Mouse (Mus musculus) urinary bladder, postnatal 25 days (tissue): ENCODE measurements around the gene Slc26a3.
A peak's percentile ranks its signal among the peaks of the same experiment; 100 is the strongest.

ENCODE experiments used
- DNase-seq: peaks from one replicate; pipeline ENCODE4 v3.0.0; 2022; ENCODE audit warnings: low spot score

Gene Slc26a3

DNA sequence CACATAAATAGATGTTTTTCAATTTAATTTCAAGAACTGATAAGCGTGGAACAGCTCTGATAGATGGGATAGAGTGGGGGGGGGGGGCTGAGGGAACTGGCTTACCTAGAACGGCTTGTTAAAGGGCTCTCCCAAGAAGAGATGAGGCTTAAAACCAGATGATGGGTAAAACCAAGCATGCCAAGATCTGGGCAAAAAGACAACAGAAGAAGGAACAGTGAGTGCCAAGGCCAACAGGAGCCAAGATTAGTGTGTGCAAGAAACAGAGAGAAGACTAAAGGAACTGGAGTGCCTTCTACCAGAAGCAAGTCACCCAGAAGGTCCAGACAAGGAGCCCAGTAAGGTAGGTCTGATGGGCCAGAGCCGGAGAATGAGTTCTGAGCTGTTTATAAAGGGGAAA is at the start of gene Slc26a3:
Gene Slc26a3, plus strand, starts transcription at position 301 of the 400 bp plus-strand sequence.
- DNase-seq = no peak

DNA sequence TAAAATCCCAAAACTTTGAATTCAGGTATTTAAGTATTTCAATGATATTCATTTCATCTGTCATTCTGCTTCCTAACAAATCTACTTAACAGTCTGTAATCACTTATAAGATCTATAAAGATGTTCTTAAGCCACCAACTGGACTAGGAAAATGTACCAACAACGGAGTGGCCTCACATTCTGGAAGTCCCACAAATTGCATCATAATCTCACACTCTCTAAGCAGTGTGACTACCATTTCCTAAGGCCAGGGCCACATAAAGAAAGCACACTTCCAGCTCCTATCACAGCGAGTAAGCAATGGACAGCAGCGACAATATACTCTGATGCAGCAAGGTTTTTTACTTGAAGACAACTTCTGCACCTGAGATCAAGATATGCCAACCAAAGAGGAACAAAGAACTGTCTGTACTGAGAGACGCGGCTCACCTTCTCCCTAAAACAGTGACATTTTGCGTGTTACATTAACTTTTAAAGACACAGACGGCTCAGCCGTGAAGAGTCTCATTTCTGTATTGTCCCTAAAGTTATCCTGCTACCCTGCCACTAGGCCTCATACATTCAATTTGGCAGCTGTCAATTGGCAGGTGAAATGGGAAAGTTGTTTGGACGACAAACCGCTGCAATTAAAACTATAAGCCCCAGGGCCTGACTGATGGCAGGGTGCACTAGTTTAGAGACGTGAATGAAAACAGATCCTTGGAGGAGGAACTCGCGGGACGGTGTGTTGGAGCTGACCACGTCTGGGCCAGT is 40.3 kb upstream of the Slc26a3 start:
- DNase-seq = no peak

DNA sequence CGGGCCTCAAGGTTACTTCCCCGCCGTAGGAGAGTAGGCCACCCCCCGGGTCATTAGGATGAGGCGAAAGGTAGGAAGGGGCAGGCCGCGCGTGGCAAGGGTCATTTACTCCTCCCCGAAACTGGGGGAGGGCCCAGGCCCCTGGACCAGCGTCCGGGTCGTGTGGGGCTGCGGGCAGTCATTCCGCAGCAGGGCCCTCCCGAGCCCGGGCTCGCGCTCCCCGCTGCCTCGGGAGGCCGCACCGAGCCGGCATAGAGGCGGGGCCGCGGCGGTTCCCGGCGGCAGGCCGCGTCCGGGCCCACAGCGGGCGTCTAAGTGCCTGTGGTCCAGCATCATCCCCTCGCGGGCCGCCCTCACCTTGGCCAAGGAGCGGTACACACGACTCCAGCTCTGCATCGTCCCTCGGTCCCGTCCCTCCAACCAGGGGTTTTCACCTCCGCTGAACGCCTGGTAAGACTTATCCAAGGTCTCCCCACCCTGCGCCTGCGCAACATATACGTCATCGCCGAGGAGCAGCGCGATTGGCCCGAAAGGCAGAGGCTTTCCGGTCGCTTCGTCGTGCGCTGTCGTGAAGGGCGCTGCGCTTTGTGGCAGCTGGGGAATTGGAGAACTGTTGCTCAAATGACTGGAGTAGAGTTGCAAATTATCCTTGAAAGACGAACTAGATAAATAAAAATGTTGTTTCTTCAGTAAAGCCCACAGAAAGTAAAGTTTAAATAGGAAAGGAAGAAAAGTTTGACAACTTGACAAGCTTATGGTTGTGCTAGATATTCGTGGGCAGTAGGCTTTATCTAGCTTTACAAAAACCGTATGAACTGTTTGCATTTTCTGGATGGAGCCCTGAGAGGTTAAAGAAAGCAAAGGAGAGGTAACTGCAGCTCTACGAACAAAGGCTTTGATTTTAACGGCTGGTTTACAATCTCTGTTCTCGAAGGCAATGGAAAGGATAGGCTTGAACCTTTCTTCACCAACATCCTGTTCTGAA is 39.4 kb upstream of the Slc26a3 start, which contains the start of gene Dld:
Gene Dld, minus strand, starts transcription at position 510 of the 985 bp plus-strand sequence.
- DNase-seq = peak; percentile 92

DNA sequence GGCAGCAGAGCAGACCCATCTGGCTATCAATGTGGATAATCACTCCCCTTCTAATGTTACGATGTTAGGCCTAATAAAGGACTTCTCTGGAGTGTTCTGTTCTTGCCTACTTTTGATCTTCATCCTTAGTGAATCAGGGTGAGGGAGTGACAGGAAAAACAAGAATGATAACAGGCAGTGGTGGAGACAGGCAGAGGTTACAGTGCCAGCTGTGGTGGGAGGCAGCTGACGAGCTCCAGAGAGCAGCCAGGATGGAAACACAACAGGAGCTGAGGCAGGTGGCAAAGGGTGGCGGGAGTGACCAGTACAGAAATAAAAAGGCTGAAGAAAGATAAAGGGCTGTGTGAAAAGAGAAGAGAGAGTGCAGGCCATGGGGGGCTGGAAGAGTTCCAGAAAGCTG is 24.2 kb upstream of the Slc26a3 start:
- DNase-seq = no peak

DNA sequence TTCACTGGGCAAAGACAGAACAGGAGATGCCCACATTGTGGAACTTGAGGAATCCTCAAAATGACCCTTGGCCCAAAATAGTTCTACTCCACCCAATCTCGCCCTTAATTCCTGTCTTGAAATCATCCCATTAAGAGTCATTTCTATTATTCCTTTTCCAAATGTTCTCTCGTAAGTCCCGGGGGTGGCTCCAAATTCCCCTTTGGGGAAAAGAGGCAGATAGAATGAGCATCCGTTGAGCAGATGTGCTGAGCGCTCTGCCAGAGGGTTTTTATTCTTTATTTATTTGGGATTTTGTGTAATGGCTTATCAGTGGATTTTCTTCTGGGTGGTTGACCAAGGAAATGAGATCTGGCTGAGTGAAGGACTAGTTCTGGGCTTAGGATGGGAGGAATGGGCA is 22.9 kb upstream of the Slc26a3 start:
- no peak for DNase-seq

DNA sequence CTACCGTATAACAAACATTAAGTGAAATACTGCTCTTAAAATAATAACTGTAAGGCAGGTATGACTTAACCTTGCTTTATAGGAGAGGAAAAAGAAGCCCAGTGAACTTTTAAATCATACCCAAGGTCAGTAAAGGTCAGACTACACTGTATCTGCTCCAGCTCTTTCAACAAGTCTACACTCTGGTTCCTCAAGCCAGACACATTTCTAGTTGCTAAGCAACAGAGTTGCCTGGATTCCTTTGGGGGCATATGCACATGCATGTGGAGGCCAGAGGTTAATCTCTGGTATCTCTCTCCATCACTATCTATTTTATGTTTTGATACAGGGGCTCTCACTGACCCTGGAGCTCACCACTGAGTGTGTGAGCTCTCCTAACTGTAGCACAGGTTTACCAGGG is 21.6 kb upstream of the Slc26a3 start:
- no peak for DNase-seq

DNA sequence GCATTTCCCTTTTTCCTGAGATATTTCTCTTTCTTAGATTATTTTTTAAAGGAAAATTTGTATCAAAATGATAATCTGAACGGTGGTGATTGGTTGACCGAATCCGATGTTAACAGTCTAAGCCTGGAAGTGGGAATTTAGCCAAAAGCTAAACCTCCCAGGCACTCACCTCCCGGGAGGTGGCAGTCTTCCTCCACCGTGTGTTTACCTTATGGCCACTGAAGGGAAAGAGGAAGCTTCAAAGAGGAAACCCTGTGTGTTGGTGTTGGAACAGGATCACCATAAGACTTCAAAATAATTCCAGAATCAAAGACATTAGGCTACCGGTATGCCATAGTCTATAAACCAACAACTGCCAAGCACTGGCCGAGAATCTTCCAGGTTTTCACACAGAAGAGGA is 21.0 kb upstream of the Slc26a3 start:
- no peak for DNase-seq

DNA sequence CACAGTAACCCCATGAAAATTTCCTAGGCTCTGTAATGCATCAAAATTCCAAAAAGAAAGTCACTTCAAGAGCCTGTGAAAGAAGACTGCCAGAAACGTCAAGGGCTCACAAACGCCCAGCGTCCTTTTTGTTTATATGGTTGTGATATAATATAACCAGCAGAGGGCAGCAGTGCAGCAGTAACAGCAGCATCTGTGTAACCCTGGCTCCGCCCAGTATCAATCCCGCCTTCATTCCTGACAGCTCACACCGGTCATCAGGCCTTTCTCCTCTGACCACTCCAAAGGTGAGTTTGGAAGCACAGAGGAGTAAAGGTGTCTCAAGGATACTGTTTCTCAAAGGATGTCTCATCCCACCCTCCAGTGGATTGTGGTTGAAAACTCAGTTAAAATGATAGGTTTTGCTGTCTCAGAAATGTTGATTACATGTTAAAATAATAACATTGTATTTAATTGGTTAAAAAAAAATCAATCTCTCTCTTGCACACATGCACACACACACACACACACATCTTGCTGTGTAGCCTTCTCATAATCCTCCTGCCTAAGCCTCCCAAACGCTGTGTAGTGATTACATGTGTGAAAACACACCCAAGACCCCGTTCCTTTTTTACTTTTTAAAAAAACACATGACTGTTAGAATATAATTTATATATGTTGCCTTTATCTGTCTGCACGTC is 15.9 kb upstream of the Slc26a3 start:
- DNase-seq = peak; percentile 51

DNA sequence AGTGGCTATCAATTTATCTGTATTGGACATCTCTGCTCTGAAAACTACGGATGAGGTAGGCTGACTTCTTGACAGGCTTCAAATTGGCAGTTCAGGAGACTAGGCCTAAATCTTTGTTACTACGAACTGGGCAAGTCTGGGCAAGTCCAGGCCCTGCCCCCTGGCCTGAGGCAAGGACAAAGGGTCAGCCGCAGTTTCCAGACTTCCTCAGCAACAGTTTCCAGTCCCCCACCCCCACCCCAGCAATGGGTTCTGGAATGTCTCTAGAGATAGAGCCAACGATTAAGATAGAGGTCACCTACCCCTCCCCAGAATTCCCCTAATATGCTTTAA is 15.4 kb upstream of the Slc26a3 start:
- DNase-seq = no peak

DNA sequence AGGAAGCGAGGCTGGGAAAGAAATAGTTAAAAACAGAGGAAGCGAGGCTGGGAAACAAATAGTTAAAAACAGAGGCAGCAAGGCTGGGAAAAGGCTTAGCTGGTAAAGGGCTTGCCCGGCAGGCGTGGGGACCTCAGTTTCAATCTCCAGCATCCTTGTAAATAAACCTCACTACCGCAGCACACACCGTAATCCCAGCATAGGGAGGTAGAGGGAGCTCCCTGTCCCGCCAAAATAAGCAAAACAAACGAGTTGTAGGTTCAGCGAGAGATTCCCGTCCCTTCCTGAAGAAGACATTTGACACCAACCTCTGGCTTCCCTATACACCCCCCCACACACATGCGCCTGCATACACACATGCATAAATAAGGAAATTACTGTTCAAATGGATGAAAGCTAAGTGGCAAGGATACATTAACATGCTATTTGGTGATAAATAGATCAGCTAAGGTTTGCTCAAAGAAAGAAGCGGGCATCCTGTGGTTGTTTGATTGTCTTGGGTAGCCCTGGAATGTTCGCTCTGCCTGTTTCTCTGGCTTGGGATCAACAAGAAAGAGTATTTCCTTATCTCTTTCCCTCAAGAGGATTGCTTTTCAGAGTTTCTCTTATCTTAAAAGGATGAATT is 14.2 kb upstream of the Slc26a3 start:
- DNase-seq = no peak

DNA sequence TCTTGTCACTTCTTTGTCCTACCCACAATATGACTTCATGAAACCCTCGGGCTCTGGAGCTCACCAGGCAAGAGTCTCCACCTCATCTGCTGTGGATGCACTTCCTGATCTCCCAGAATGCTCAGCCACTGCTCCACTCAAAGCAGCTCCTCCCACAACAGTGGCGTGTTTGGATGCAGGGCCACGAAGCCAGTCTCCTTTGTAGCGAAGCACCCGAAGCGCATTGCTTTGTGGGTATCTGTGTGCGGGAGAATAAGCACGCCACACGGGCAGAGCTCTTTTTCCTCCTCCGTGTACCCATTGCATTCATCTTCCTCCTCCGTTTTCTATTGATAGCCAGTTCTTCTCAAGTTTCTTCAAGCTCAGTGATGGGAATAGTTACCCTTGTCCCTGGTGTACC is 13.4 kb upstream of the Slc26a3 start:
- no peak for DNase-seq

DNA sequence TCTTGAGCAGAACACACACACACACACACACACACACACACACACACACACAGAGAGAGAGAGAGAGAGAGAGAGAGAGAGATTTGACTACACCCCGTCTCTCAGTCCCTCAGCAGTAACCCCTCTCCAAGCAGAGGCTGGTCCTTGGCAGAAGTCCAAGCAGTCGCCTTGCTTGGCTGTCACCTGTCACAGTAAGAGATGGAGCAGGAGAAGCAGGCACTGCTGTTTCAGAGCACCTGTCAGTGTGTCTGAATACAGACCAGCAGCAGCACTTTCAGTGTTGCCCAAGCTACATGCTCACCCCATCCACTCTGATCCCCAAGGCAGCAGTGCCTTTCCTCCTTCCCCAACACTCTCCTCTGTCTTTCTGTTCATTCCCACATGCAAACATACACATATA is 9.8 kb upstream of the Slc26a3 start:
- no peak for DNase-seq

DNA sequence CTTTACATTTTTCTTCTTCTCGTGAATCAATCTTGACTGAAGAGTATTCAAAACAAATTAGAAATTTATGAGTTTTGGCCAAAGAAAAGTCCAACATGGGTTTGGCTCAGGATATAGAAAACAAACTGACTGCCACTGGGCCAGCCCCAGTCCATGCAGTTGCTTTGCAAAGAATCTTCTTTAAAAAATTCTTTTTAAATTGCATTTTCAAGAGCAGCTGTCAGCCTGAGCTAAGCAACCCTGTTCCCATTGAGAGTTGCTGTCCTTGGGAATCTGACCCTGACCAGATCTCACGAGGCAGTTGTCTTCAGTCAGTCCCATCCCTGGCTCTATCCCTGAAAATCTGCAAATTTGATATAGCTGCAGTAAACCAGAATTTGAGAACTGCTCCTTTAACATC is 8.2 kb upstream of the Slc26a3 start:
- no peak for DNase-seq

DNA sequence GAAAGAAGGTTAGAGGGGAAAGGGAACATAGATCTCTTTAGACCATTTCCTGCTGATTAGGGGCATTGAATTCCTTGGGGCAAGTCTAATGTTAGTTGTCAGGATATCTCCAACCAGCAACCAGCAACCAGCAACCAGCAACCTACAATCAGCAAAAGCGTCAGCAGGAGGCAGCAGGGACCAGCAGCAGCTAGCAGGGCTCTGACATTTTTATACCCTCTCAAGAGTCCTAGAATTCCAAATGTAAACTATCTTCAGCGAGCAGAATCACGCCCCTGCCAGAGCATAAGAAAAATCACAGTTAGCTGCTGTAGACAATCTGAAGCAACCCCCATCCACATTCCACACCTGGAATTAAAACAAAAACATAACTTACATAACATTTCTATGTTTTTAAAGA is 3.4 kb upstream of the Slc26a3 start:
- no peak for DNase-seq

DNA sequence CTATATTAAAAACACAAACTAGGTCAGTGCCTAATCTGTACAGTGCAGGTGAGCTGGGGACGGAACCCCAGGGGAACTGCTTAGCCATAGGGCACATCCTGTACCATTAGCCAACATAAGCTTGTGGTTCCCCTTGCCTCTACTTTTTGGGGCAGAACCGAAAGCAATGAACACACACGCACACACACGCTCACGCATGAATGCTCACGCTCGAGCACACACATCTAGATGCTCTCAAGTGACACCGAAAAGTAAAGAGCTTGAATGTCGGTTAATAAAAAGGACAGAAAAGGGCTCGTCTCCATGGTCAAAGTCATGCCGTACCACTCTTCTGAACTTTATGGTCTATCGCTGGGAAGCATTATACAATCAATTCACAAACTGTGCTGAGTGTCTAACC is 1.0 kb downstream of the Slc26a3 start:
- no peak for DNase-seq

DNA sequence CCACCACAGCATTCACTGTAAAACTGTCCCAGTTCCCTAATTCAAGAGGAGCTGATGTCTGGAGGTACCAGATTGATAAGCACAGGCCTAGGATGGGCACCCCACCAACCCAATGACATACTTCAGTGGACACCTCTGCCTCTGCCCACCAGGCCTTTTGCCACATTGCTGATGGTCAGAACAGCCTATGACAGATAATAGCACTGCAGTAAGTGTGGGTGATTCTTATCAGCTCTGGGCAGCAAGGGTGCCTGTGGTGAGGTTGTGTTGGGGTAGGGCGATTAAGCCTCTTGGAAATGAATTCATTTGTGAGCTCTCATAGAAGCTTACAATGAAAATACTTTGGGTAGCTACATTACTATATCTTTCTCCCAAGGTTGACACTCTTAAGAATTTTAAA is 5.2 kb downstream of the Slc26a3 start:
- no peak for DNase-seq

DNA sequence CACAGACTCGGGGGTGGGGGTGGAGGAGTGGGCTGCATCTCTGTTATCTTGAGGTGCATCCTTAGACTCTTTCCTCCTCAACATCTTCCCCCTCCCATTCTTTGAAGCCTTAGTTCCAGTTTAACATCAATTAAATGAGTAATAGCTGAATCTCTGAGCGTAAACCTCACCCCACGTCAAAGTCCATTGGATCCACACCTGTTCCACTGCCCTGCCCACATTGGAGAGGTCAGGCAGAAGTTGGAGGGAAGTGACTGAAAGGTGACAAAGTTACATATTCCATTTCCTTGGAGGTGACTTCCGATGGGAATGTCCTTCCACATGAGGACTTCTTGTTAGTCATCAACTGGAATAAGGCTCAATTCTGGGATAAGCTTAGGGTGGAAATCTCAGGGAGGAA is 7.0 kb downstream of the Slc26a3 start:
- DNase-seq = no peak

DNA sequence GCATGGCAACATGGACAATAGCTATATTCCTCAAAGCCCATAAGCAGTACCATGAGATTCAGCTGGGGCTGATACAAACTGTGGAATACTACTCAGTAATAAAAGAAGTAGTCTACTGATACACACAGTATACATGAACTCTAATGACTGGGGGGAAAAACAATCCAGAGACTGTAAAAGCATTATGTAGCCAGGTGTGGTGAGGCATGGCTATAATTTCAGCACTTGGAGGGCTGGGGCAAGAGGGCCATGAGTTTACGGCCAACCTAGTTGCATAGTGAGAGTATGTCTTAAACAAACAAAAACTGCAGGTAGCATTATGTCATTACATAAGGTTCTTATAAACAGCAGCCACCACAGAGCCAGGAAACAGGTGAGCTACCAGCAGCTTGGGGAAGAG is 10.2 kb downstream of the Slc26a3 start:
- DNase-seq = no peak

DNA sequence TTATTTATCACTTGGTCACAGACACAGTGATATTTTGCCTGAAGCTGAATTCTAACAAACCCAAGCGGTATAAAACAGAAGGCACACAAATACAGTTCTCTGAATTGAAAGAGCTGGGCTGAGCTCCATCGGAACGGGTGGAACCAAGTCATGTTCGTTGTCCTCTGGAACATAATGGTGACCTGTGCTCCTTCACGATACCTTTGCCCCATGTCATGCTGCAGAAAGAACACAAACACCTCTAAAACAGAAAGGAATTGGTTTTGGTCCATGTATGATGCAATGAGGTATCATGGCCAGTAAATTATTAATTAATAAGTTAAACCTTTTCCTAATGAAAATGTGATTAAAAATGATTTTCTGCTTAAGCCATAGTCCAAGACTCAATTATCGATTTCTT is 11.3 kb downstream of the Slc26a3 start:
- DNase-seq = no peak

DNA sequence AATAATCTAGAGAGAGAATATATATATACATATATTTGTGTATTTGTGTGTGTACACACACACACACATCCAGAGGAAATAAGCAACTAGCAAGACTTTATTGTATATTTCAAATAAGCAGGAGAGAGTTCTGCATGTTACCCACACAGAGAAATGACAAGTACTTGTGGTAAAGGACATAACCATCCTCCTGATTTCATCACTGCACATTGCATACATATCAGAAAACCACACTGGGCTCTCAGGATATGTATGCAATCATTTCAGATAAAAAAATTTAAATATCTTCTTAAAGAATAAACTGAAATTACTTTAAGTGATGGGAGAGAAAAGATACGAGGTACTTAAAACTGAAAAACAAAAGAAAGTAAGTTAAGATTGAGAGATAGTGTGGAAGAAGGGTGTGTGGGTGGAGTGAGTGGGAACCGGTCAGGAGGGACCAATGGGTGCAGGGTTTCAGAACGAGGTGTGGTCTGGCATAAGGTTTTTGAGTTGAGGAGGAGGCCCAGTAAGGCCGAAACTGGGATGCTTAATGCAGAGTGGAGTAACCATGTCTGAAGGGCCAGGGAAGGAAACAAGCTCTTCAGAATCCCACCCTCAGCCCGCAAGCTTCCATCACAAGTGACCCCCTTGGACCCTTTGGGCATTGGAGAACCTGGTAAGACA is 14.0 kb downstream of the Slc26a3 start:
- no peak for DNase-seq

DNA sequence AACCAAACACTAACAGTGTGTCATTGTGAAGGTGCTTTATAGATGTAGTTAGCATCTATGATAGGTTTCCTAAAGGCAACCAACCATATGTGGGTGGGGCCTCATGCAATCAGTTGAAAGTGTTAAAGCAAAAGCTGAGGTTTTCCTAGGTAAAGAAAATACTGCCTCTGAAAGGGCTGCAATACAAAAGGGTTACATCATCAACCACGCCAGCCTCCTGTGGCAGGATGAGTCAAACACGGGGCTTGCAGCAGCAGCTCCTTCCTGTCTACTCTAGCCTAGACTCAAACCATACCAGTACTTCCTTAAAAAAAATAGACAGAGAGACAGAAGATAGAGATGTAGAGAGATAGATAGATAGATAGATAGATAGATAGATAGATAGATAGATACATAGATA is 25.3 kb downstream of the Slc26a3 start:
- DNase-seq = no peak
